Mouse (Mus musculus) left cerebral cortex, postnatal 14 days (tissue): Measurements from ENCODE around the gene Ube4a. TPM values are rescaled to one million over a fixed set of nuclear protein-coding genes. Genes with fewer than 3 reads are reported as not detected.
A peak's percentile ranks its signal among the peaks of the same experiment; 100 is the strongest.

Source experiments
- DNase-seq, 2 experiments: peaks; one replicate each; pipeline ENCODE4 v3.0.0; 2021 to 2022; ENCODE audit warnings: low spot score in 2 of 2, mixed read lengths in 1 of 2
- intact Hi-C: fragments of 180-260 bp; cut with DNase I; formaldehyde crosslinking; loops from one replicate; pipeline ENCODE4 v1.15.1; 2025
- long read RNA-seq, 2 experiments: library from polyadenylated mRNA; stranded (forward); transcript quantifications; one replicate each; pipeline ENCODE4 v2.0.0; 2021
- total RNA-seq, 2 experiments: library from RNA; stranded (reverse); gene quantifications; 2 replicates each; pipeline ENCODE4 v1.2.3; 2021

The Ube4a gene
- 10 to 100 TPM; 77.6 to 79.8 TPM for total RNA-seq
- long read RNA-seq, experiment 1, partial matches to known transcripts, result 2 of 8 reads
- long read RNA-seq, experiment 1, other reads (novel, unspliced or antisense), result 6 of 8 reads
- long read RNA-seq, experiment 2, partial matches to known transcripts, result 2 of 7 reads
- long read RNA-seq, experiment 2, other reads (novel, unspliced or antisense), result 5 of 7 reads

DNA sequence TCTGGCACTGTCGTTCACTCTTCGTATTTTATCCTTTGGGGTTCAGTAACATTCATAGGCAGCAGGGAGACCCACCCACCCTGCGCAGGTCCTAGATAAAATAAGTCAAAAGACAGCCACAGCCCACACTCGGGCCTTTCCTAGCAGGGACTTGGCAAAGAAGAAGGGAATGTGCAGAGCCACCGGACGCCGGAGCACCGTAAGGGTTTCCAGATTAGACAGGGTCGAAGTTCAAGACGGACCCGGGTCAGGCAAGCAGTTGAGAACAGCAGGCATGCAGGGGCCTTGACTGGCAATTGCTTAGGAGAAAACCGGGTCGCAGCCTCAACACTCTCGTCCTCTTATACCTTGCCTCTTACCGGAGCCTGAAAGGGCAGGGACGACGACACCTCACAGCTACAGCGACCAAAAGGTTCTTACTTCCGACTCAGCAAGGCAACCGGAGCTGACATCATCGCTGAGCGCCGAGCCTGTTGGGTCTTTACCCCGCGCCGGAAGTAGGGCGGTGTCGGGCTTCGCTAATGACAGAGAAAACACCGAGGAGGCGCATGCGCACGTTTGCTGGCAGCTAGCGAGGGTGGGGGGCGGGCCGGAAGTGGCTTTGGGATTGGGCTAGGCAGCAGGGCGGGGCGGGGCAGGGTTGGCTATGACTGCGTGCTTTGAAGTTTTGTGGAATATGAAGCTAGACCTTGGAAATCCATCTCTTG lies at the start of gene Ube4a:
Ube4a (minus strand) TSS at position 475 of the 707 bp plus-strand sequence.
- intact Hi-C loops, result loop anchor here (5.0 kb wide), 2 partner anchors 92 to 182 kb away; partner anchors contain the start of gene Mpzl3
- peak; percentile 99 for DNase-seq

DNA sequence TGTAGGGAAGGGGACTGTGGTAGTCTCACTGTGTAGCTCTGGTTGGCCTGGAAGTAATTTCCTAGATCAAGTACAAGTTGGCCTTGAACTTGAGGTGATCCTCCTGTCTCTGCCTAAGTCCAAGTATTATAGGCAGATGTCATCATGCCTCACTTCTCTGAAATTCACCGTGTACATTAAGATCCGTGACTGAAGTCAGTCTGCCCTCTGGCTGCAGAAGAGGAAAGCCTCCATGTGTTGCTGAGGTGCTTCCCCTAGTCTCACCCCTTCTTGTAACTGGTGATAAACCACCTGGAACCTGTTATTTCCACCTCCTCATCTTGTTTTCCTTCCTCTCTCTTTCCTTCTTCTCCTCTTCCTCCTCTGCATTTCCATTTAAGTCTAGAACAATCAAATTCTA lies 49.5 kb upstream of the Ube4a start:
- intact Hi-C loops, result no loop called here

DNA sequence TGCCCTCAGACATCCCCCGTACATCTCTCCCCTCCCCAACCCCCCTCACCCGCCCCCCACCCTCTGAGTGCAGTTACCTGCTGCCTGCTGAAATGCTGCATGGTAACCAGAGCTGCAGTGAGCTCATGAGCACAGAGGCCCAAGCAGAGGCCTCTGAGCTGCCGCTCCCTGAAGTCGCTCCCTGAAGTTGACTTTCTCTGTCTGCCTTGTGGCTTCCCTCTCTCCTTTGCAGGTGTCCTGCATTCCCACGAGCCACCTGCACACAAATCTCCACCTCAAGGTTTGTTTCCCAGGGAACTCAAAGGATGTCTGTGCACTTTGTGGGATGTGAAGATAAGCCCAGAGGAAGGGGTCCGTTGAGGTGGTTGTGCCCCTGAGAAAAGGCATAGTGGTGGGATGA lies 45.9 kb upstream of the Ube4a start:
- DNase-seq, result no peak
- intact Hi-C loops, result no loop called here

More for the DNA sequence above, 49.5 kb upstream of the Ube4a start:
- DNase-seq, result no peak

DNA sequence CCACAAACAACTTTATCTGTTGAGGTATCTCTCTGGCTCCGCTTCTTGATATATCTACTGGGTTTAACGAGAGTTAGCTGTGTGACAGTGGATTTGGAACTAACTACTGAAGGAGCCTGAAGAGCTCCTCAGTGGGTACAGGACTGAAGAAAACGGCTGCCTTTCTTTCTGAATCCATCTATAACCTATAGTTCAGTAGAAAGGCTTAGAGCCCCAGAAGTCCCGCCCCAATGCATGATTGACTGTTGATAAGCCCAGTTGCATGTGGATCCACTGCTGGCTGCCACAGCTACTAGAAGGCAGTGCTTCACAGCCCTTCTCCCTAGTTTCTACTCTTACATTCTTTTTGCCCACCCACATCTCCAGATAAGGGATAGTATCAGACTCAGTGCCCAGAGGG lies 45.1 kb upstream of the Ube4a start:
- no peak for DNase-seq
- intact Hi-C loops, result no loop called here

DNA sequence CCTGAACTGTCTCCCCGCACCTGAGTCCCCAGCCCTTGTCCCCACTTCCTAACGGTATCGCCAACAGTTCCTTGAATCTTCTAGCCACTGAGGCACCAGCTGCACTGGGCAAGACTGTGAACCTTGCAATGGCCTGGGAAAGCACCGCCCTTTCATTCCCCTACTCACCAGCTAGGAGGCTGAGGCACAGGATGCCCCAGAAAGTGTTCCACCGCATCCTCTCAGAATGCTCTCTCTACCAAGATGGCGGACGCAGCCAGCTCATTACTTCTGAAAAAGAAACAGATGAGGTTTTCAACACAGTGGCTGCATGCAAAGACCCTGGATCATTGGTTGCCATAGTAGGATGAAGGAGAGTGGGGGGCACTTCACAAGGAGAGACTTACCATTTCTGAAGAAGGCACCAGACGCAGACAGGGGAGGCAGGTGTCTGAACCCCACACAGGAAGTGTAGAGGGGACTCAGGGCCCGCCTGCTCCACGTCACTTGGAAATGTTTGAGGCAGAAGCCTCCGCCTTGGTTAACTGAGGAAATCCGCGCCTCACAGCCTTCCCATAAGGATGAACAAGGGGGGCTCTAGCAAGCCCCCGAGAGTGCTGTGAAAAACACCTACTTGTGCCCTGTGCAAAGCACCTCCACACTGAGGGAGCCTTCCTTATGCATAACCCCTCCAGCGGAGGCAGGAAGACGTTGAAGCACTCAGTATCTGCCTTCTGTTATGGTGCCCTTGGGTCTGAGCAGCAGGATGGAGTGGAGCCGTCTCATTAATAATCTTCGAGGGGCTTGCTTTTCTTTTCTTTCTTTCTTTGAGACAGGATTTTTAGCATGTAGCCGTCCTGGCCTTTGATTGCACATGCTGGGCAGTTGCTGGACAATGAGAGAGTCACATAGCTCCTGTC lies 44.0 kb upstream of the Ube4a start, which contains the start of gene Cd3e:
Cd3e (minus strand) TSS at position 448 of the 899 bp plus-strand sequence.
- no peak for DNase-seq
- intact Hi-C loops, result no loop called here

DNA sequence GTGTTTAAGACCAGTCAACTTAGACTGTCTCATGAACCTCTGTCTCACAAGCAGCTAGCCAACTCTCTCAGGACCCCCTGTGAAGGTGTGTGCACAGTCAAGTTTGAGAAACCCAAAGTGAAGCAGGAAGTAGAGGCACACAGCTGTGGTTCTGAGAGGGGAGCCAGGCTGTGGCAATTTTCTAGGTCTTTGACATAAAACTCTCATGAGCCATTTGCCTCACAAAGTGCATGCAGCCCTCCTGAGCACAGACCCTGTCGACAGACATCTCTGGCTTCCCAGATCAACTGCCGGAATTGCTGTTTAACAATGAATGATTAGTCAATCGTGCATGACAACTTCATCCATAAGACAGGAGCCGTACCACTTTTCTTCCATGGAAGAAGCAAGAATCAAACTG lies 42.9 kb upstream of the Ube4a start:
- intact Hi-C loops, result no loop called here
- DNase-seq, result no peak

DNA sequence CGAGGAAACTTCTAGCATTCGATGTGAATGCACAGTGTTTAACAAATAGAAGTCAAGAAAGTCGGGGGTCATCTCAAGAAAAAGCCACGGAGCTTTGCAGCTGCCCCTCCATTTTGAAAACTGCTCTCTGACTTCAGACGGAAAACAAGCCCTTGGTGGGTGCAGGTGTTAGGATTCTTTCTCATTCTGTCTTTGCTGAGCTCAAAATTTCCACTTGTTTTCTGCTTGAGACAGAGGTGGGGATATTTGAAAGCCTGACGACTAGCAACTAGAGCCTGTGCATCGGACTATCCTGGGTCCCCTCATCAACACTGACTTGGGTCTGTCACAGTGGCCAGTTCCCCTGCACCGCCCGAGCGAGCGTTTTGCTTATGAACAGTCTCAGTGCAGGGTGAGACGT lies 42.0 kb upstream of the Ube4a start:
- intact Hi-C loops, result no loop called here
- no peak for DNase-seq

DNA sequence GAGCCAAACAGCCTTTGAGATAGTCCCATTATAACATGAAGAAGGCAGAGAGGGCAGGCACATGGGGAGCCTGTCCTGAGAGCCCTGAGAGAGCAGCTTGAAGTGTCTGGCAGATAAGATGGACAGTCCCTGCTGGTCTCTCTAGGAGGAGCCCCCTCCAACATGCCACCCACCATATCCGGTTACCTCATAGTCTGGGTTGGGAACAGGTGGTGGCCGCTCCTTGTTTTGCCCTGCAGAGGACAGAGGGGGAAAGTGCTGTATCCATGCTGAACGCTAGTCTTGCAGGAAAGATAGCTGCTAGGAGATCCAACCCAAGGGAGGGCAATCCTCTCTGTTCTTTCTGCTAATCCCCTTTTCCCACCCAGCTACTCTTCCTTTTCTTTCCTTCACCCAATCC lies 34.8 kb upstream of the Ube4a start:
- no peak for DNase-seq
- intact Hi-C loops, result no loop called here

DNA sequence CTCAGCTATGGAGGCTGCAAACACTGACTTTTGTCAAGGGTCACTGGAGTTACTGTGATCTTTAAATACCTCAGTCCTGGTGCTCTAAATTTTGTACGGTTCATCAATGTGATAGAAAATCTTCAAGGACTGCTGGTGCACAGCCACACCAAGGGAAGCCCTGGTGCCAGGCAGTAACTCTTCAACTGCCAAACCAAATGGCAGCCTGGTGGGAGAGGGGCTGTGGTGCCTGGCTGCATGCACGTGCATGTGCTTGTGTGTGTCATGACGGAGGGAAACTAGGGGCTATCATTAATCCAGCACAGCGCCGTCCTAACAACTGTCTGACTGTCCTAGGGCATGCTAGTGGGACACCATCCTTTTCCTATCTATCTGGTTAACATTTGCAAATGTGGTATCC lies 34.4 kb upstream of the Ube4a start:
- intact Hi-C loops, result no loop called here
- DNase-seq, result no peak

DNA sequence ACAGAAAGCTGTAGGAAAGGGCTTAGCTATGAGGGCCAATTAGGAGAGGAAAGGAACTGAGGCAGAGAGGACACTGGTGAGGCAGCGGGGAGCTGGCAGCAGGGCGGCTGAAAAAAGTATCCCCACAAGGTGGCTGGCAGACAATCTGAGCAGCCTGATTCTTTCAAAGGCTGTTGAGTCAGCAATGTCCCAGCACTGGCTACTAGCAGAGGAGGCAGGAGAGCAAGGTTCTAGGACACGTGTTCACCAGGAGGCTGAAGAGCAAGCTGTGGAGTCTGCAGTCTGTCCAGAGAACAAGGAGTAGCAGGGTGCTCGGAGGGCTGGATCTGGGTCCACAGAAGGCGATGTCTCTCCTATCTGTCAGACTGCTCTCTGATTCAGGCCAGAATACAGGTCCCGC lies 33.8 kb upstream of the Ube4a start:
- intact Hi-C loops, result no loop called here
- no peak for DNase-seq

DNA sequence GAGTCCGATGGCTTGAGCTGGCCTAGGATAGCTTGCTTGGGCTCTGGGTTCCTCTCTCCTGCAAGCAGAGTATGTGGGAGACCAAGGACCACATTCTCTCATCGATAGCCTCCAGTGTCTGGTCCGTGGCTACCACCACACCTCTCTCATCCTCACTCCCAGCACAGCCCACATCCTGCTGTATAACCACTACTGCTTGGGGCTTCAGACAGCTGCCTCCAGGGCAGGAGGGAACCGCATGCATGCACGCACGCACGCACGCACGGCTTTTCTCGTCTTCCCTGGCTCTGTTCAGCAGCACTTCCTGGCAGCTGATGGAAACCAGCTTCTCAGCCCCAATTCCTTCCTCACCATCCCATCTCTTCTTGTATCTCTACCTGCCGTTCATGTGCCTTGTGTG lies 32.7 kb upstream of the Ube4a start:
- no peak for DNase-seq
- intact Hi-C loops, result no loop called here

DNA sequence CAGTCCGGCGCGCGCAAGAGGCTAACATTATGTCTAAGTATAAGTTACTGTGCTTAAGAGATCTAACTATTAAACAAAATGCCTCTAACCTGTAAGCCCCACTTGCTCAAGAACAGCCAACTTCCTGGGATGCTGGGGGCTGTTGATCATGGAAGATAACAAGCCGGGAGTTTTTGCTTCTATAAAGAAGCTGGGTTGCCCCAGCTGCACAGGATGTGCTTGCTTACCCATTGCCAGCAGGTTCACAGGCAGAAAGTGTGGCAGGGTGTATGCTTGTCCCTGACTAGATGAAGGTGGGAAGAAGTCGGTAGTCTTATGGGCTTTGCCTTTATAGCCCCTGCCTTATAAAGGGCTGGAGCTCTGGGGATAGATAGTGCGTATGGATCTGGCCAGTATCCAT lies 31.2 kb upstream of the Ube4a start:
- DNase-seq, result no peak

DNA sequence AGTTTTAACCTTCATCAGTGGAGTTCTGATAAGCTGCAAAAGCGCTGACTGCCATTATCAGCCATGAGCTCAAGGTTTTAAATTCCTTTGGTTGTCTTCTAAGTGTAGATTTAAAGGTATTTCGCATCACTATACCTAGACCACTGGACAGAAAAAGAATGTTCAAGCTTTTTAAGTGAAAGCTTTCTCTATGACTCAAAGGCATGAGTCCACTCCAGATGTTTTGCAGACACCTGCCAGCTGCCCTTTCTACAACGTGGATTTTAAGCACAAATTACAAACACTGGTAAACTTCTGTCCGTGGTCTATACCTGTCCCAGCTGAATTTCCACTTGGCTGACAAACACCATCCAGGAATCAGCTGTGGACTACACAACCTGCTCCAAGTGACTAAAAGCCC lies 29.6 kb upstream of the Ube4a start:
- intact Hi-C loops, result no loop called here
- DNase-seq, result no peak

More for the DNA sequence above, 31.2 kb upstream of the Ube4a start:
- intact Hi-C loops, result no loop called here

DNA sequence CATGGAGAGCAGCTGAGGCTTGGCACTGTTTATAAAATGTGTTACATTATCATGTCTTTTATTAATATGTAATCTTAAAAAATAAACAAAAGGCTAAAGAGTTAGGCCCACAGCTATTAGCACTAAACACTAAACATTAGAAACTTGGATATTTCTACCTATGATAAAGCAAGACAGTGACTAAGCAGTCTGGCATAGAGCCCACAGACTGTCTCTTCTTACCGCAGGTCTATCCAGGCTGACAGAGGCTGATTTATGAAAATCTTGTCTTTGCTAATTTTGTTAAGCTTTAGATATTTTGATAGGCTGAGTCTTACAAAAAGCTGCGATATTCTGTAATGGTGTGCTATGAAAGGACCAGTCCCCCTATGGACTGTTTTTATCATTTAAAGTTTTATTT lies 27.9 kb upstream of the Ube4a start:
- intact Hi-C loops, result no loop called here
- no peak for DNase-seq

DNA sequence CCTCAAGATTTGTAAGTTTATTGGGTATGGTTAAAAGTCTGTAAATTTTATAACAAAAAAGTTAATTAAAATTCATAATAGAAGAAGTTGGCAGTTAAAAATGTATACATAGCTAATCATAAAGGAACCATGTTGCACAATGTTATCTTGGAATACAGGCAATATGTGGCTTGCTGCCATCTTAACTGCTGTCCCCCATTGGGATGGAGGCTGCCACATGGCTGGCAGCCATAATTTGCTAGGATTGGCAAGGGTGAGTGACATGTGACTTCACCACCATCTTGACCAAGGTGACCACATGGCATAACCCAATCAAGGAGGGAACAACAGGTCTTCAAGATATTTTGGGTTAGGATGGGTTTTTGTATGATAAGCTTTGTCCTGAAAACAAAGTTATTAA lies 26.9 kb upstream of the Ube4a start:
- no peak for DNase-seq
- intact Hi-C loops, result no loop called here

DNA sequence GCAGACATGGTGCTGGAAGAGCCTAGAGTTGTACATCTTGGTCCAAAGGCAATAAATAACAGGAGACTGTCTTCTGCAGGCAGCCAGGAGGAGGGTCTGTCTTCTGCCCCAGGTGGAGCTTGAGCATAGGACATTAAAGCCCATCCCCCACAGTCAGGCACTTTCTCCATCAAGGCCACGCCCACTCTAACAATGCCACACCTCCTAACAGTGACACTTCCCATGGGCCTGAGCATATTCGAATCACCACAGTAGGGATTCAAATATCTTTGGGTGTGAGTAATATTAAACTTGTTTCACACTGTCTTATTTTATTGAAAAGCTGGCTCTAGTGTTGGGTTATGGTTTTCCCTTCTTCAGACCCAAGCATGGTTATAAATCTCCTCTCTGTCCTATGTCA lies 26.4 kb upstream of the Ube4a start:
- DNase-seq, result no peak
- intact Hi-C loops, result no loop called here

DNA sequence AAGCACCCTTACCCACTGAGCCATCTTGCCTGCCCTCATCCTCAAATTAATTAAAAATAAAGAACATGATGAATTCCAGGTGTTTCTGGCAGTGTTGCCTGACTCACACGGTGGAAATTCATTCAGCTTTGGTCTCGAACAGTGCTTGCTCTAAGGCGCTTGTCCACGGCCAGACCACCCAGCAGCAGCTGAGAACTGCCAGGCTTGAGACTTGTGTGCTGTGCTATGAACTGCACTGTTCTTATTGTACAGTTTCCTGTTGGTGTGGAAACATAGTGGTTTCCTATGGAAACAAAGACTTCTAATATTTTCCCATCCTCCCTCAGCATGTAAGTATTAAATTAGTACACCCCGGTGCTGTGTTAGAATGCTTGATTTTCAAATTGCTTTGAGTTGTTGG lies 21.6 kb upstream of the Ube4a start:
- intact Hi-C loops, result no loop called here
- no peak for DNase-seq

DNA sequence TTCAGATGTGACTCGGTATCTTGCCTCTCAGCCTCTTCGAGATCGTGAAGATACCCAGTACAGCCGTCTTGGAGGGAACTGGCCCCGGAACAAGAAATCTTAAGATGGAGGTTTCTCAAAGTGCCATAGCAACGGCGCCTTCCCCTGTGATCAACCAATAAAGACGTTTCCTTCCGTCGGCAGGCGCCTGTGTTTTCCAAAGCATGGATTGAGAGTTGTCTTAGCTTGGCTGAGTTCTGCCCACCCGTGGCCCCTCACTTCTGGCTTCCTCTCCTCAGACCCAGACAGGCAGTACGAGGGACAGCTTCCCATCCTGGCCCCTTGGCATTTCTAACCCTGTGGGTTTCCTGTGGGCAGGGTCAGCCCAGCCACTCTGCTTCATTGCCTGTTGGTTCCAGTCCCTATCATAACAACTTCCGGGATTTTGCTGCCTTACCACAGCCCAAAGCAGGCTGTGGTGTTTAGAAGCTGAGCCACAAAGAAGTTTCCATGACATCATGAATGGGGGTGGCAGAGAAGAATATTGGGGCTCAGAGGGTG lies 20.9 kb upstream of the Ube4a start:
- DNase-seq, result no peak
- intact Hi-C loops, result no loop called here

DNA sequence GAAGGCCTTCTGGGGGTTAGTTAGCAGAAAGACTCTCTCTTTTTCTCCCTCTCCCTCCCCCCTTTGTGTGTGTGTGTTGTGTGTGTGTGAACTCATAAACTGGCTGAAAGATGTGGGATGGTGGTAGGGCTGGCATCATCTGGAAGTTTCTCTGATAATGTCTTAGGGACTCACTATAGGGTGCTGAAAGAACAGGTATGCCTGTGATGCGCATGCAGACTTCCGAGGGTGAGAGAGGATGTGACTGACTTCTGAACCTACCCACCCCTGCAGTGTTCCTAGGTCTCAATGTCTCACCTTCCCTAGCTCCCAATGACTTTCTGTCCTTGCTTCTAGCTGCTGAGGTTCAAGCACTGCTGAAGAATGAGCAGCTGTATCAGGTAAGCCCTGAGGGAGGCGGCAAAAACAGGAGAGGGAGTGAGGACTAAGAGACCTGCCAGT lies 20.3 kb upstream of the Ube4a start:
- intact Hi-C loops, result no loop called here

DNA sequence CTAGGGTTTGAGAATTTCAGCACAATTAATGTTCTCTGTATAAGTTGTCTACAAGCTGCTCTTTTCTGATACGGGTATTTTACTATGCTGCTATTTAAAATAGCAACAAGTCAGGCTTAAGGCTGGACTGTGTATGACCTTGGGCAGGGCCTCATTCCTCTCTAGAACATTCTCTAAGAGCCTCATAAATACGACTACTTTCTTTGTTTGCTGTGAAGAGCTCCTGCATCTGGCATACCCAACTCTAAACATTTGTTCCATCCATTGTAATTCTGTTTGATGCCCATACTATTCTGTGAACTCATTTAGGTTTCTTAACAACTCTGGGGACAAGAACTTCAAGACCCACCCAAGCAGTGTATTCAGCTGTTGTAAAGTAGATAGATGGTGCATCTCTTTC lies 17.6 kb upstream of the Ube4a start:
- intact Hi-C loops, result no loop called here
- no peak for DNase-seq

More for the DNA sequence above, 20.3 kb upstream of the Ube4a start:
- no peak for DNase-seq
